Mouse (Mus musculus) megakaryocyte-erythroid progenitor cell, adult 5 weeks (primary cell): Measurements from ENCODE around the gene Madcam1. TPM values are rescaled to one million over a fixed set of nuclear protein-coding genes. Genes with fewer than 3 reads are reported as not detected.

Experiments used
- polyA plus RNA-seq: library from polyadenylated mRNA; stranded (reverse); fragments of >175 nt; gene quantifications from 2 replicates; pipeline ENCODE4 v1.2.3, GENCODE M21; 2012

The Madcam1 gene
- 0.12 and 0.15 TPM in 2 replicates for polyA plus RNA-seq

DNA sequence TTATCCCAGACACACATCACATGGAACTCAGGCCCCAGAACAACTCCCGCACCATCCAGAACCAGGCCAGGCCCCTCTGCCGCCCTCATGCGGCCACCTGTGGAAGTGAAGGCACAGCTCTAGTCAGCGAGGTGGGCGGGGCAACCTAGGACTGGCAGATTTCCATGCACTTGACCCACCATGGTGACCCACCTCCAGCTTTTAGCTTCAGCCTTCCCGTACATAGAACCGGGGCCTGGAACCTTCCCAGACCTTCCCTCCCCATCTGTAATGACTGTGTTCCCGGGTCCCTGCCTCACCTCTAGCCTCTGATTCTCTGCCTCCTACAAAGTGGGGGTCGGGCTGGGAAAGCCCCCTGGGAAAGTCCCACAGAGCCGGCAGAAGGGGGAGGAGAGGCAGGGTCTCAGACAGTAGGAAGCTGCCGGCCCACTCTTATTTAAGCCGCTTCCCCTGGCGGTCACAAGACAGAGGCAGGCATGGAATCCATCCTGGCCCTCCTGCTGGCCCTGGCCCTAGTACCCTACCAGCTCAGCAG, at the start of gene Madcam1:
Gene Madcam1 (plus strand): TSS at position 429 of the 535 bp plus-strand sequence.

DNA sequence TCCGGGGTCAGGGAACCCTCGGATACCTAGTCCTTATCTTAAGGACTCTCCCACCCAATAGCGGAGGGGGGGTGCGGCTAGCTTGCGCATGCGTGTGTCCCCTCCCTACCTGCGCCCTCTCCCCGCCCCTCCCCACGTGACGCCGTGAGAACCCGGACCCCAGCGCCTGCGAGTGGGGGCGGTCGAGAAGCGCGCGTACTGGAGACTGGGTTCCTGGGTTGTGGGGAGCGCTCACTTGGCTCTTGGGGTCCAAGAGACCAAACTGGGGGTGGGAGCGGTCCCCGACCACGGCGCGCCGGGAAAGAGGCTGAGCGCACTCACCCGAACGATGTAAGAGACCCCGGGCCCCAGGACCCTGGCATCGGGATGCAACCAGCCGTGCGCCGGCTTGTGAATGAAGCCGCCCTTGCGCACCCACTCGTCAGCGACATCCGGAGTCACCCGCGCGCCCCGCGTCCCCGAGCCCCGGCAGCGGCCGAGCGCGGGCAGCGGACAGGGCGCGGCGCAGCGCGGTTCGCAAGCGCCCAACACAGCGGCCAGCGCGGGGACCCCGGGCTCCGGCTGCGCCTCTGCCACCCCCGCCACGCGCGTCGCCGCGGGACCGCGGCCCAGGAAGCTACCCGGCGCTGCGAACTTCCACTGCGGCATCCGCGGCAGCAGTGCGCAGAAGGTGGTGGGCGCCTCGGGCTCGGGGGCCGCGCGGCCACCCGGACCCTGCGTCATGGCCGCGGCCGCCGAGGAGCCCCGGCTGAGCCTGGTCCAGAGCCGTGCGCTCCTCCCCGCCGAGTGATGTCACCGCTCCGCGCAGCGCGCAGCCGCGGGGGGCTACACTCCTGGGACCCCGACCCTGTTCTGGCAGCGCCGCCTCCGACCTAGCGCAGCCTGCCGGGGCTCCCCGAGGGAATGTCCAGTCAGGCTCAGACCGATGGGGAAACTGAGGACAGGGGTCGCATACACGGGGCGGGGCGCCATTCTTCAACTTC, 26.9 kb upstream of the Madcam1 start, which contains the start of gene Shc2:
Gene Shc2 (minus strand): TSS at position 791 of the 983 bp plus-strand sequence.

DNA sequence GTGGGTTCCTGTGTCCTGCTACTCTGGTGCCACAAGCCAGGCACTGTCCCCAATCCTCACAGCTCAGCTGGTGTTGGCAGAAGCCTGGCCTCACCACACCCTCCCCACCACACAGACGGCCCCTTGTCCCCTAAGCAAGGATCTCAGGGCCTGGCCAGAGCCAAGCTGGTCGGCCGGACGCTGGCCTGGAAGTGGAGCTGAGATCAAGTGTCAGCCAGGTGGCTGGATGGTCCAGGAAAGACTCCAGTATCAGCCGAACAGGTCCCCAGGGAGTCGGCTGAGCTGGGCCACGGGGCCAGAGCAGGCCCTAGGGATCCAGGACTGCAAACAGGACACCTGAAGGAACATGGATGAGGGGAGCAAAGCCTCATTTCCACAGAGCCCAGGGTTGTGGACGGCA, 18.6 kb upstream of the Madcam1 start, which contains the start of gene Odf3l2:
Gene Odf3l2 (minus strand): TSS at position 28 of the 400 bp plus-strand sequence.

DNA sequence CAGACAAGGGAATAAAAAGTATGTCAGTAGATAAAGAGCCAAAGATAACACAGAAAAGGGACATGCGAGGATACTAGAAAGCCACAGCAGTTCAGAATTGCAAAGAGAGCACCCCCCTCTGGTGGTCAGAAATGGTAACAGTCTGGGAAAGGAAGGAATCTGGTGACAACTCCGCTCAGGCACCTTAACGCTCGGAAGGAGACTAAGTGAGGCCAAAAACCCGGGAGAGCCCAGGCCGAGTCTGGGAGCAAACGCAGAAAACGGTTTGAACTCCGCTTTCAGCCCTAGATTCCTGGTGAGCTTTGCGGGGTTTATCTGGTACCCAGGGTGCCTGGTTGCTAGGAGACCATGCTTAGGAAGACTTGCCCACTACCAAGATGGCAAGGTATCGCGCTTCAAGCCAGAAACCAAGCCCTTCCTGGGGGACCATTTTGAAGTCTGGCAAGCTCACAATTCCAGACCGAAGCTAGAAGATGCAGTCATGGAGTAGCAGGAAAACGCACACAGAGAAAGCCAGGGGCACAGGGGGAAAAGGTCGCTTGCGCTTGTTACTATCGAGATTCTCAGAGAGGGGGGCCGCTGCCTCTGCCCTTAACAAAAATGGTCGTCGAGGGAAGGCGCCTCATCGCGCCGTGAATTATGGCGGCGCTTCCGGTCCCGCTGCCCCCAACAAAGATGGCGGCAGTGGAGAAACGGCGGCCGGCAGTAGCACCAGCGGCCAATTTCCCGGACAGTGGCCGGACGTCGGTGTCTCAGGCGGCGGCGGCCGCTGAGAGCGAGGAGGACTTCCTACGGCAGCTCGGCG, 4.6 kb downstream of the Madcam1 start, which contains the start of gene Tpgs1:
Gene Tpgs1 (plus strand): TSS at position 599 of the 805 bp plus-strand sequence.

DNA sequence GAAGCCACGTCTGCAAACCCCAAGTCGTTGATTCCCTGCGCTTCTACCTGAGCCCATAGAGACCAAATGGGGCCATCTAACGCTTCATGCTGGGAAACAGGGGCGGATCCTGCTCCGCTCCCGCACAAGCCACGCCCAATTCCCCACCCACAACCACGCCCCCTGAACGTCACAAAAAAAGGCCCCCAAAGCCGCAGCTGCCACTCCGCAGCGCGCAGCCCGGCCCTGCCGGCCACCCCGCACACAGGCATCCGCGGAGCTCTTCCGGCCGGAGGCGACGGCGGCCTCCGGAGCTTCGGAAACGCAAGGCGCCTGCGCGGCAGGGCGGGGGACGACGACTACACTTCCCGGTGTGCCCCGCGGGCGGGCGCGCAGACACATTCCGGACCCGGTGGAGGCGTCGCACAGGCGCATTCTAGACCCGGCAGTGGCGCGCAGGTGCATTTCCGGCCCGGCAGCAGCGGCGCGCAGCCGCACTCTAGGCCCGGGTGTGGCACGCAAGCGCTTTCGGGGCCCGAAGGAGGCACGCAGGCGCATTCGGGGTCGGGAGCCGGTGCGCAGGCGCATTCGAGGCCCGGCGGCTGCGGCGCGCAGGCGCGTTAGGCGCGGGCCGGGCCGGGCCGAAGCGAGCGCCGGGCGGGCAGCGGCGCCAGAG, 17.4 kb downstream of the Madcam1 start, which contains the start of gene Cdc34:
Gene Cdc34 (plus strand): TSS at position 605 of the 655 bp plus-strand sequence.

DNA sequence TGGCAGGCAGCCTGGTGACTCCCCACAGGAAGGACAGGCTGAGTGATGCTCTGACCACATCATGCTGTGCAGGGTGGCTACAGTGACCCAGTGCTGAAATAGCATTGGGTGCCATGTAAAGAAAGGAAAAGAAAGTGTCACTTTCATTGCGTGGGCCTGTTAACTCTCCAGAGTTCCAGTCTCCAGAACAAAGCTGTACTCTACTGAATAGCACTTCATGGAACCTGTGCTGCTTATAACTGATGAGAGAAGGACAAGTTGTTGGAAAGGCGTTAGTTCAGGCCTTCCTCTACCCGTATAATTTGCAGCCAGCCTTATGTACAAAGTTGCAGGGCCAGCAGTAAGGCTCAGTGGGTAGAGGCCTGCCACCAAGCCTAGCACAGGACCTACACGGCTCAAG, 24.4 kb downstream of the Madcam1 start, which contains the start of gene Gzmm:
Gene Gzmm (plus strand): TSS at position 301 of the 400 bp plus-strand sequence.

DNA sequence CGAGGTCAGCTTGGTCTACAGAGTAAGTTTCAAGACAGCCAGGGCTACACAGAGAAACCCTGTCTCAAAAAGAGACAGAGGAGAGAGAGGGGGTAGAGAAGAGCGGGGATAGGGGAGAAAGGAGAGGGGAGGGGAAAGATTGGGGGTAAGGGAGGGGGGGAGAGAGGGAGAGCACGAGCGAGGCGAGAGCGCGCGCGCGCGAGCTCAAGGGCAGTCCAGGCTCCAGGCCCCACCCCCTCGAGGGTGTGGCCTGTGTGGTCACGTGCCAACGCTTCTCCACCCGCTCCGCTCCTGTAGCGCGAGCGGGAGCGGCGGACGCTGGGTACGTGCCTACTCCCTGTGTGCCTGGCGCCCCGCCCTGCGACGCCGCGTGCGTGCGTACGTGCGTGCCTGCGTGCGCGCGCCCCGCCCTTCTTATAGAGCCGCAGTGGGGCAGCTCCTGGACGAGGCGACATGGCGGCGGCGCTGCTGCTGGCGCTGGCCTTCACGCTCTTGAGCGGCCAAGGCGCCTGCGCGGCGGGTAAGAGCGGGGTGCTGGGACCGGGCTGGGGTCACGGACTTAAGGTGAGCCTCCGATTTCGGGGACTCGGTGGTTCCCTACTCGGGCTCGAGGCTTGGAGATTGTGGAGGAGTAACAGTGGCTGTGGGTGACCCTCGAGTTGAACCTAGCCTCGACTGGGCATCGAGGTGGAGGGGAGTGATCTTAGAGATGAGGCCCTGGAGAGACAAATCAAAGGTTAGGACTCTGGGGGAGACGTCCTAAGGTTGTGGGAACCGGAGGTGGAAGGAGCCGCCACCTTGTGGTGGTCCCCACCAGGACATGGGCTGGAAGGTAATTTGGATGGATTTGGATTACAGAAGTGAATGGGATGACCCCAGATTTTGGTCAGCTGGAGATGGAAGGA, 40.0 kb downstream of the Madcam1 start, which contains the start of gene Bsg:
Gene Bsg (plus strand): TSS at position 427 of the 905 bp plus-strand sequence.

DNA sequence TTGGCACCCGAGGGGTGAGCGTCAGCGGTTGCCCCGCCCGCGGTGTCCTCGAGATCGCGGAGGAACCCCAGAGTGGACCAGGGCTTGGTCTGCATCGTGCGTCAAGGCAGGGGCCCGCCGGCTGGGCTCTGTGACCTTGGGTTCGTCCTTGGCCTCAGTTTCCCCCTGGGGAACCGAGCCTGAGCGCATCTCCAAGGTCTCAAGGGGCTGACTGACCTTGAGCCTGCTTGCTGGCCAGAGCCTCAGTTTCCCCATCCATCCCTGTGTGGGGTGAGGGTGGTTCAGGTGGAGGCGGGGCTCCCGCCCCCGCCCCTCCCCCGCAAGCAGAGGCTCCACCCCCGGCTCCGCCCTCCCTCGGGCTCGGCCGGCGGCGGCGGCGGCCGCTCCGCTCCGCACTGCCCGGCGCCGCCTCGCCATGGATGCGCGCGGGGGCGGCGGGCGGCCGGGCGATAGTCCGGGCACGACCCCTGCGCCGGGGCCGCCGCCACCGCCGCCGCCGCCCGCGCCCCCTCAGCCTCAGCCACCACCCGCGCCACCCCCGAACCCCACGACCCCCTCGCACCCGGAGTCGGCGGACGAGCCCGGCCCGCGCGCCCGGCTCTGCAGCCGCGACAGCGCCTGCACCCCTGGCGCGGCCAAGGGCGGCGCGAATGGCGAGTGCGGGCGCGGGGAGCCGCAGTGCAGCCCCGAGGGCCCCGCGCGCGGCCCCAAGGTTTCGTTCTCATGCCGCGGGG, 52.1 kb downstream of the Madcam1 start, which contains the start of gene Hcn2:
Gene Hcn2 (plus strand): TSS at position 381 of the 734 bp plus-strand sequence.

Other genes starting within 250 kb of the Madcam1 start
- 0.02 TPM in 1 of 2 replicates, not detected in the other for gene Vmn2r83, start 195.8 kb upstream of the Madcam1 start, polyA plus RNA-seq
- gene Plpp2, start 130.8 kb upstream of the Madcam1 start, polyA plus RNA-seq = 14.9 and 15.0 TPM in 2 replicates
- 67.4 and 77.1 TPM in 2 replicates for gene Mier2, start 109.4 kb upstream of the Madcam1 start, polyA plus RNA-seq
- not detected in 2 replicates for gene Theg, start 77.2 kb upstream of the Madcam1 start, polyA plus RNA-seq
- not detected in 2 replicates for gene C2cd4c, start 50.5 kb upstream of the Madcam1 start, polyA plus RNA-seq
- not detected in 2 replicates for gene Shc2, start 26.6 kb upstream of the Madcam1 start, polyA plus RNA-seq
- not detected in 2 replicates for gene Odf3l2, start 18.8 kb upstream of the Madcam1 start, polyA plus RNA-seq
- gene Tpgs1, start 4.8 kb downstream of the Madcam1 start, polyA plus RNA-seq = 116 and 132 TPM in 2 replicates
- 250 and 260 TPM in 2 replicates for gene Cdc34, start 17.6 kb downstream of the Madcam1 start, polyA plus RNA-seq
- gene Gzmm, start 24.5 kb downstream of the Madcam1 start, polyA plus RNA-seq = 1.2 and 1.3 TPM in 2 replicates
- gene Bsg, start 39.9 kb downstream of the Madcam1 start, polyA plus RNA-seq = 829 and 893 TPM in 2 replicates
- gene Hcn2, start 52.1 kb downstream of the Madcam1 start, polyA plus RNA-seq = 1.00 and 1.2 TPM in 2 replicates
- gene Polrmt, start 82.0 kb downstream of the Madcam1 start, polyA plus RNA-seq = 34.1 and 38.0 TPM in 2 replicates
- gene Fgf22, start 90.5 kb downstream of the Madcam1 start, polyA plus RNA-seq = not detected in 2 replicates
- 324 and 356 TPM in 2 replicates for gene Rnf126, start 102.4 kb downstream of the Madcam1 start, polyA plus RNA-seq
- 4.6 and 5.4 TPM in 2 replicates for gene Fstl3, start 112.7 kb downstream of the Madcam1 start, polyA plus RNA-seq
- gene Prss57, start 126.4 kb downstream of the Madcam1 start, polyA plus RNA-seq = 34.9 and 51.7 TPM in 2 replicates
- 290 and 348 TPM in 2 replicates for gene Palm, start 129.0 kb downstream of the Madcam1 start, polyA plus RNA-seq
- 0.04 and 0.30 TPM in 2 replicates for gene Misp, start 156.4 kb downstream of the Madcam1 start, polyA plus RNA-seq
- 1,442 and 1,522 TPM in 2 replicates for gene Ptbp1, start 189.9 kb downstream of the Madcam1 start, polyA plus RNA-seq
- 5,178 and 10,445 TPM in 2 replicates for gene Prtn3, start 209.9 kb downstream of the Madcam1 start, polyA plus RNA-seq
- 288 and 339 TPM in 2 replicates for gene Plppr3, start 210.1 kb downstream of the Madcam1 start, polyA plus RNA-seq
- gene Elane, start 221.7 kb downstream of the Madcam1 start, polyA plus RNA-seq = 4,000 and 7,851 TPM in 2 replicates
- gene Cfd, start 226.3 kb downstream of the Madcam1 start, polyA plus RNA-seq = 0.94 and 1.3 TPM in 2 replicates
- 69.1 and 76.6 TPM in 2 replicates for gene Med16, start 244.4 kb downstream of the Madcam1 start, polyA plus RNA-seq
- 2.1 TPM in 1 of 2 replicates, not detected in the other for gene Gm26602, start 246.3 kb downstream of the Madcam1 start, polyA plus RNA-seq